Mouse (Mus musculus): ENCODE measurements at regions not wholly inside any gene's neighbourhood (a gene's known extent, or its start where the extent isn't known, plus 50 kb on each side); places are given as distances from the start of the nearest gene placed in this dataset.

DNA sequence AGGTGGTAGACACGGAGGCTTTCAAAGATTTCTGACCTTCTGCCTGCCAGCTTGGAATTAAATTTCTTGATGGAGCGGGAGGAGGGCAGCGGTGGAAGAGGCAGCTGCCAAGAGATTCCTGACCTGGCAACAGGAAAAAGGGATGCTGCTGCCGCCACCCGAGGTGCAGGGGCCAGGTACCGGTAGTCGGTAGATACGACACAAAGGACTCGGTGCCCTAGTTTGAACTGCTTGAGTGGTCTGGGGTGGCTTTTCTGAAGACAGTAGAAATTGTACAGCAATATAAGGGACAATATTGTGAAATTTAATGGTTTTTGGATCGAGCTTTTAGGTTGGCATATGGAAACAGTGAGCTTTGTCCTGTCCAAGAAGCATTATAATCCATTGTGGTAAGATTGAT lies 250.3 kb upstream of the Ccdc54 start:
- Histone ChIP-seq H3K4me2 (replicated peaks; ENCODE audit: low read depth, low read length, severe bottlenecking) (no peak overlapping the region), H3K27ac (replicated peaks; ENCODE audit: low read depth, low read length) (no peak overlapping the region), H3K9ac (ENCODE audit: low read depth, low read length, severe bottlenecking) (no peak overlapping the region), H3K4me3 (replicated peaks; ENCODE audit: low read length) (no peak overlapping the region), H3K36me3 (ENCODE audit: control insufficient read depth, insufficient read depth, low read length) (no peaks in the 10 kb centered on the region), H3K27me3 (ENCODE audit: control insufficient read depth, insufficient read depth, low read length) (no peaks in the 10 kb centered on the region), H3K4me1 (ENCODE audit: control insufficient read depth, insufficient read depth, low read length) (peaks cover 6% of the 10 kb centered on the region; the same call in 1 of the 2 replicates), H3K9me3 (ENCODE audit: control insufficient read depth, low read length) (no peaks in the 10 kb centered on the region)
- TF ChIP-seq POLR2A (IDR thresholded peaks at IDR 0.05; ENCODE audit: borderline replicate concordance, extremely low read depth, insufficient read depth, insufficient read length), result no peak
- 68% methylated on average over 10 of the region's 10 CpGs for WGBS
- ATAC-seq (ENCODE audit: low FRiP score, low read depth), result no peak
- DNase-seq (ENCODE audit: low spot score), result no peak

- 57% methylated on average over 9 of the region's 9 CpGs for WGBS
- H3K4me3 ChIP-seq (replicated peaks; ENCODE audit: low read length), result no peak overlapping the region
Observed at GRCm38 (mm10) chr16:50839665-50840064, 248.7 kb upstream of the Ccdc54 start.

DNA sequence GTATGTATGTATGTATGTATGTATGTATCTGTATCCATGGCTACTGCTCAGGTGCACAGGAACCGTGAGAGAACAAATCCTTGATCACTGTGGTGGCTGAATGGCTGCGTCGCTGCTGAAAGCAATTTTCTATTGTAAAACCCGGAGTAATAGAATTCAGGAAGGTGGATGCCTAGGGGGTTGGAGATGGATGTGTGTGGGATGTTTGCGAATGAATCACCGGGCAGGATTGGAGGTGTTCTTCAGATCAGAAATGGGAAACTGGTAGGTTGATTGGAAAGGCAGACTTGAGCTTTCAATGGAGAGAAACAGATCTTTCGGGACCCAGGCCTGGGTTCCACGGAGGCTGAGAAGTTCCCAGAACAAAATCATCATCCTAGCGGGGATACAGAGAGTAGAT lies 246.5 kb upstream of the Ccdc54 start:
- no peaks in the 10 kb centered on the region for H3K27me3 ChIP-seq (ENCODE audit: control insufficient read depth, insufficient read depth, low read length)
- no peak overlapping the region for H3K27ac ChIP-seq (replicated peaks; ENCODE audit: low read depth, low read length)
- WGBS, result 82% methylated on average over 9 of the region's 9 CpGs
- no peak overlapping the region for H3K4me3 ChIP-seq (replicated peaks; ENCODE audit: low read length)
- H3K36me3 ChIP-seq (ENCODE audit: control insufficient read depth, insufficient read depth, low read length), result no peaks in the 10 kb centered on the region
- peaks cover 5% of the 10 kb centered on the region; the same call in 1 of the 2 replicates for H3K4me1 ChIP-seq (ENCODE audit: control insufficient read depth, insufficient read depth, low read length)
- ATAC-seq (ENCODE audit: low FRiP score, low read depth) (no peak), DNase-seq (ENCODE audit: low spot score) (no peak)
- no peak overlapping the region for H3K9ac ChIP-seq (ENCODE audit: low read depth, low read length, severe bottlenecking)
- no peak overlapping the region for H3K4me2 ChIP-seq (replicated peaks; ENCODE audit: low read depth, low read length, severe bottlenecking)
- TF ChIP-seq POLR2A (IDR thresholded peaks at IDR 0.05; ENCODE audit: borderline replicate concordance, extremely low read depth, insufficient read depth, insufficient read length), result no peak
- no peaks in the 10 kb centered on the region for H3K9me3 ChIP-seq (ENCODE audit: control insufficient read depth, low read length)

More at GRCm38 (mm10) chr16:50839665-50840064, 248.7 kb upstream of the Ccdc54 start:
- no peaks in the 10 kb centered on the region for H3K36me3 ChIP-seq (ENCODE audit: control insufficient read depth, insufficient read depth, low read length)
- H3K27me3 ChIP-seq (ENCODE audit: control insufficient read depth, insufficient read depth, low read length), result no peaks in the 10 kb centered on the region
- H3K9me3 ChIP-seq (ENCODE audit: control insufficient read depth, low read length), result no peaks in the 10 kb centered on the region
- no peak overlapping the region for H3K27ac ChIP-seq (replicated peaks; ENCODE audit: low read depth, low read length)
- DNase-seq (ENCODE audit: low spot score), result no peak
- ATAC-seq (ENCODE audit: low FRiP score, low read depth), result no peak
- no peak overlapping the region for H3K4me2 ChIP-seq (replicated peaks; ENCODE audit: low read depth, low read length, severe bottlenecking)
- H3K9ac ChIP-seq (ENCODE audit: low read depth, low read length, severe bottlenecking), result no peak overlapping the region
- peaks cover 5% of the 10 kb centered on the region; the same call in 1 of the 2 replicates for H3K4me1 ChIP-seq (ENCODE audit: control insufficient read depth, insufficient read depth, low read length)
- TF ChIP-seq POLR2A (IDR thresholded peaks at IDR 0.05; ENCODE audit: borderline replicate concordance, extremely low read depth, insufficient read depth, insufficient read length), result no peak

DNA sequence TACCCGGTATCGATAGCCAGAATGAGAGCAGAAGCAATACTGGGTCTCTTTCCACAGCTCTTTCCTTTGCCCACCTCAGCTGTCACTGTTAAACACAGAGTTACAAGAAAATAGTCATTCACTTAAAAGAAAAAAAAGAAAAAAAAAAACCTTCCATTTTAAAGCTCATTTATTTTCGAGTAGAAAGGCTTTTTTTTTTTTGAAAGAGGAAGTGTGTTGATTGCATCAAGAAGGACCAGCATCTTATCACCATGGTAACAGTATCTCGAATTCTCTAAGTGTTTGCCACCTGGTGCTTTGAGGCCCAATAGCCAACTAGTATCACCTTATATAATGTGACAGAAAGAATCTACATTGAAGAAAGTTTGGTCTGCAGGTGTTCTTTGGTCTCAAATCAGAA lies 245.5 kb upstream of the Ccdc54 start:
- WGBS, result 63% methylated on average over 4 of the region's 4 CpGs
- no peak for DNase-seq (ENCODE audit: low spot score)
- Histone ChIP-seq H3K27ac (replicated peaks; ENCODE audit: low read depth, low read length) (no peak overlapping the region), H3K27me3 (ENCODE audit: control insufficient read depth, insufficient read depth, low read length) (no peaks in the 10 kb centered on the region), H3K4me3 (replicated peaks; ENCODE audit: low read length) (no peak overlapping the region), H3K9me3 (ENCODE audit: control insufficient read depth, low read length) (no peaks in the 10 kb centered on the region), H3K9ac (ENCODE audit: low read depth, low read length, severe bottlenecking) (no peak overlapping the region), H3K4me1 (ENCODE audit: control insufficient read depth, insufficient read depth, low read length) (peaks cover 5% of the 10 kb centered on the region; the same call in 1 of the 2 replicates), H3K36me3 (ENCODE audit: control insufficient read depth, insufficient read depth, low read length) (no peaks in the 10 kb centered on the region), H3K4me2 (replicated peaks; ENCODE audit: low read depth, low read length, severe bottlenecking) (no peak overlapping the region)
- no peak for TF ChIP-seq POLR2A (IDR thresholded peaks at IDR 0.05; ENCODE audit: borderline replicate concordance, extremely low read depth, insufficient read depth, insufficient read length)
- ATAC-seq (ENCODE audit: low FRiP score, low read depth), result no peak

GRCm38 (mm10) chr16:50833357-50833756 lies 242.4 kb upstream of the Ccdc54 start:
- Histone ChIP-seq H3K9me3 (ENCODE audit: control insufficient read depth, low read length) (no peaks in the 10 kb centered on the region), H3K4me1 (ENCODE audit: control insufficient read depth, insufficient read depth, low read length) (no peaks in the 10 kb centered on the region), H3K4me3 (replicated peaks; ENCODE audit: low read length) (no peak overlapping the region), H3K27ac (replicated peaks; ENCODE audit: low read depth, low read length) (no peak overlapping the region), H3K36me3 (ENCODE audit: control insufficient read depth, insufficient read depth, low read length) (no peaks in the 10 kb centered on the region), H3K27me3 (ENCODE audit: control insufficient read depth, insufficient read depth, low read length) (no peaks in the 10 kb centered on the region), H3K9ac (ENCODE audit: low read depth, low read length, severe bottlenecking) (no peak overlapping the region), H3K4me2 (replicated peaks; ENCODE audit: low read depth, low read length, severe bottlenecking) (no peak overlapping the region)
- DNase-seq (ENCODE audit: low spot score) (no peak), ATAC-seq (ENCODE audit: low FRiP score, low read depth) (no peak)
- WGBS, result 87% methylated on average over 2 of the region's 2 CpGs
- no peak for TF ChIP-seq POLR2A (IDR thresholded peaks at IDR 0.05; ENCODE audit: borderline replicate concordance, extremely low read depth, insufficient read depth, insufficient read length)

DNA sequence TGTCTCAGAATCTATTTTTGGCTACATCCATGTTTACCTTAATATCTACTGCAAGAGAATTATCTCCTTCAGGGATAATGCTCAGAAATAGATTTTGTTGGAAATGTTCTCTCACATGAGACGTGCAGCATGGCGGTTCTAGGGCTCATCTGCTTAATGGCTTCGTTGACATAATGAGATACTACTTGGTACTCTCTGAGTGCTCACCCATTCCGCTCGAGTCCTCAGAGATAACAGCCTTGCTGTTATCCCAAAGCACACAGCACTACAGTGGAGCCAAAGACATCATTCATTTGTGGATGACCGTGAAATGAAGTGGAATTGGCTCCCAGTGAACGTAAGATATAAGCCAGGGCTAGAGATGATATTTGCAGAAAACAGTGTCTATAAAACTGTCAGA lies 231.4 kb upstream of the Ccdc54 start:
- Histone ChIP-seq H3K4me1 (ENCODE audit: control insufficient read depth, insufficient read depth, low read length) (no peaks in the 10 kb centered on the region), H3K9me3 (ENCODE audit: control insufficient read depth, low read length) (no peaks in the 10 kb centered on the region), H3K4me3 (replicated peaks; ENCODE audit: low read length) (no peak overlapping the region), H3K4me2 (replicated peaks; ENCODE audit: low read depth, low read length, severe bottlenecking) (no peak overlapping the region), H3K36me3 (ENCODE audit: control insufficient read depth, insufficient read depth, low read length) (no peaks in the 10 kb centered on the region), H3K27ac (replicated peaks; ENCODE audit: low read depth, low read length) (no peak overlapping the region), H3K9ac (ENCODE audit: low read depth, low read length, severe bottlenecking) (no peak overlapping the region), H3K27me3 (ENCODE audit: control insufficient read depth, insufficient read depth, low read length) (no peaks in the 10 kb centered on the region)
- 76% methylated on average over 7 of the region's 7 CpGs for WGBS
- DNase-seq (ENCODE audit: low spot score), result no peak
- no peak for ATAC-seq (ENCODE audit: low FRiP score, low read depth)
- no peak for TF ChIP-seq POLR2A (IDR thresholded peaks at IDR 0.05; ENCODE audit: borderline replicate concordance, extremely low read depth, insufficient read depth, insufficient read length)
